In genomic region chr4:10912611-10913301, GRCm38 (mm10) we compare ENCODE assay signal across 8 mouse cellular contexts. TPM values are rescaled to one million over a fixed set of nuclear protein-coding genes. Genes with fewer than 3 reads are reported as not detected.
DNase-seq lines count a peak whose midpoint lies in the region; ATAC-seq and TF ChIP-seq lines count a peak whose summit lies in the region.

No protein-coding gene starts in this region.

- no peaks in the 10 kb centered on the region for H3K4me1 ChIP-seq in embryonic facial prominence, embryonic 10.5 days
- H3K4me1 ChIP-seq in limb, embryonic 12.5 days (replicated peaks), result no peaks in the 10 kb centered on the region
- no peaks in the 10 kb centered on the region for H3K4me1 ChIP-seq in midbrain, postnatal 0 days (ENCODE audit: insufficient read depth, low read length)

- 0 out of 2 replicates have a peak, but pooled peaks cover 3% of the 10 kb centered on the region for H3K27me3 ChIP-seq in embryonic facial prominence, embryonic 10.5 days (replicated peaks; ENCODE audit: low read depth, poor library complexity, severe bottlenecking)
- no peaks in the 10 kb centered on the region; the same call in 1 of the 2 replicates for H3K27me3 ChIP-seq in limb, embryonic 12.5 days
- H3K27me3 ChIP-seq in midbrain, postnatal 0 days (ENCODE audit: insufficient read depth, low read length), result no peaks in the 10 kb centered on the region

- peak; percentile 88 for DNase-seq in 3T3-L1 (ENCODE audit: low read depth, low spot score)
- peak; percentile 91 for DNase-seq in adrenal gland, postnatal 14 days
- peak; percentile 81 for DNase-seq in embryonic facial prominence, embryonic 10.5 days (ENCODE audit: low spot score)
- peak; percentile 84 to 97 for DNase-seq in heart, adult 18-20 months
- DNase-seq in kidney, adult 8-10 months, result peak; percentile 87 to 97
- DNase-seq in midbrain, postnatal 0 days (ENCODE audit: low spot score), result peak; percentile 93
- peak; percentile 86 to 92 for DNase-seq in spleen, postnatal 14 days (ENCODE audit: low spot score in 2 of 2)

- H3K27ac ChIP-seq in embryonic facial prominence, embryonic 10.5 days (replicated peaks), result no peak overlapping the region
- no peak overlapping the region for H3K27ac ChIP-seq in limb, embryonic 12.5 days
- no peak overlapping the region for H3K27ac ChIP-seq in midbrain, postnatal 0 days (ENCODE audit: low read depth, low read length)

- H3K4me3 ChIP-seq in embryonic facial prominence, embryonic 10.5 days, result no peak overlapping the region
- H3K4me3 ChIP-seq in limb, embryonic 12.5 days (replicated peaks), result no peak overlapping the region
- H3K4me3 ChIP-seq in midbrain, postnatal 0 days (ENCODE audit: low read depth, low read length), result no peak overlapping the region

- H3K36me3 ChIP-seq in embryonic facial prominence, embryonic 10.5 days (replicated peaks), result no peaks in the 10 kb centered on the region
- H3K36me3 ChIP-seq in limb, embryonic 12.5 days, result no peaks in the 10 kb centered on the region
- H3K36me3 ChIP-seq in midbrain, postnatal 0 days (ENCODE audit: insufficient read depth, low read length), result no peaks in the 10 kb centered on the region

- H3K4me2 ChIP-seq in limb, embryonic 12.5 days, result no peak overlapping the region
- H3K4me2 ChIP-seq in midbrain, postnatal 0 days (ENCODE audit: low read depth, low read length, poor library complexity, severe bottlenecking), result no peak overlapping the region

- no peaks in the 10 kb centered on the region for H3K9me3 ChIP-seq in embryonic facial prominence, embryonic 10.5 days
- no peaks in the 10 kb centered on the region for H3K9me3 ChIP-seq in limb, embryonic 12.5 days
- H3K9me3 ChIP-seq in midbrain, postnatal 0 days (ENCODE audit: low read length), result no peaks in the 10 kb centered on the region

- no peak overlapping the region for H3K9ac ChIP-seq in limb, embryonic 12.5 days (replicated peaks)
- H3K9ac ChIP-seq in midbrain, postnatal 0 days (replicated peaks; ENCODE audit: low read length, poor library complexity, severe bottlenecking), result no peak overlapping the region

- peak; percentile 68; the same call in 1 of the 2 replicates for ATAC-seq in limb, embryonic 12.5 days (ENCODE audit: insufficient number of reproducible peaks, insufficient read depth, low FRiP score, low TSS enrichment, low read depth)
- ATAC-seq in midbrain, postnatal 0 days (ENCODE audit: low FRiP score), result peak; percentile 87

- TF ChIP-seq CTCF in midbrain, postnatal 0 days (IDR thresholded peaks at IDR 0.05), result peak; percentile 88

- 24% methylated on average over 7 of the region's 7 CpGs for WGBS in embryonic facial prominence, embryonic 10.5 days
- WGBS in limb, embryonic 12.5 days, result 33% methylated on average over 7 of the region's 7 CpGs
- WGBS in midbrain, postnatal 0 days, result 21% methylated on average over 7 of the region's 7 CpGs

RNA-seq across cellular contexts. Expression of gene 2610301B20Rik, which starts 38.5 kb away (rescaled TPM):
- 16.4 and 19.3 TPM in 2 replicates for total RNA-seq in adrenal gland, postnatal 14 days (2021)
- polyA plus RNA-seq in embryonic facial prominence, embryonic 10.5 days (2016; fragmentation: Nextera tagmentation; extraction: Ambion mirVana), result 30.8 and 32.4 TPM in 2 replicates
- total RNA-seq in heart, adult 18-20 months (2021), result 1 to 10 TPM; 6.6 to 7.0 TPM
- 23.9 and 28.4 TPM in 2 replicates for polyA plus RNA-seq in limb, embryonic 12.5 days (2016; fragmentation: Nextera tagmentation; extraction: Ambion mirVana)
- 28.6 and 32.5 TPM in 2 replicates for total RNA-seq in midbrain, postnatal 0 days (2014; rRNA removed)
- 36.0 and 37.0 TPM in 2 replicates for polyA plus RNA-seq in midbrain, postnatal 0 days (2015; fragmentation: Nextera tagmentation; extraction: Ambion mirVana)
